Mouse (Mus musculus) cerebellum, postnatal 36 days (tissue): ENCODE data around the gene Rnpepl1.

ENCODE experiments used
- DNase-seq, 2 experiments: peaks; one replicate each; pipeline ENCODE4 v3.0.0; 2021 to 2022; ENCODE audit warnings: mixed read lengths in 2 of 2

Gene Rnpepl1

GRCm38 (mm10) chr1:92910239-92910885 is at the start of gene Rnpepl1:
TSS of gene Rnpepl1 (plus strand) at chr1:92910783.
- peak; percentile 77 to 84 for DNase-seq

GRCm38 (mm10) chr1:92861503-92861902 is 49.1 kb upstream of the Rnpepl1 start:
- DNase-seq, result no peak

GRCm38 (mm10) chr1:92863268-92863667 is 47.3 kb upstream of the Rnpepl1 start:
- DNase-seq, result no peak

GRCm38 (mm10) chr1:92866170-92866569 is 44.4 kb upstream of the Rnpepl1 start:
- no peak for DNase-seq

GRCm38 (mm10) chr1:92869985-92870384 is 40.6 kb upstream of the Rnpepl1 start:
- DNase-seq, result no peak

- DNase-seq, result no peak
Observed at GRCm38 (mm10) chr1:92872666-92873065, 37.9 kb upstream of the Rnpepl1 start.

GRCm38 (mm10) chr1:92874011-92874410 is 36.6 kb upstream of the Rnpepl1 start:
- DNase-seq, result no peak

GRCm38 (mm10) chr1:92875360-92876111 is 35.0 kb upstream of the Rnpepl1 start:
- no peak for DNase-seq

GRCm38 (mm10) chr1:92877431-92877978 is 33.1 kb upstream of the Rnpepl1 start:
- no peak for DNase-seq

GRCm38 (mm10) chr1:92878066-92878741 is 32.4 kb upstream of the Rnpepl1 start:
- DNase-seq, result no peak

GRCm38 (mm10) chr1:92879266-92879665 is 31.3 kb upstream of the Rnpepl1 start:
- peak; percentile 91 to 94 for DNase-seq

GRCm38 (mm10) chr1:92880101-92880500 is 30.5 kb upstream of the Rnpepl1 start:
- DNase-seq, result no peak

- peak in 1 of 2 experiments; percentile 34 for DNase-seq
Observed at GRCm38 (mm10) chr1:92881982-92882381, 28.6 kb upstream of the Rnpepl1 start.

- no peak for DNase-seq
Observed at GRCm38 (mm10) chr1:92888901-92889655, 21.5 kb upstream of the Rnpepl1 start.

- peak; percentile 56 to 58 for DNase-seq
Observed at GRCm38 (mm10) chr1:92892791-92893190, 17.8 kb upstream of the Rnpepl1 start.

GRCm38 (mm10) chr1:92893896-92894295 is 16.7 kb upstream of the Rnpepl1 start:
- no peak for DNase-seq

- DNase-seq, result peak; percentile 91 to 93
Observed at GRCm38 (mm10) chr1:92895089-92895488, 15.5 kb upstream of the Rnpepl1 start.

GRCm38 (mm10) chr1:92902786-92903185 is 7.8 kb upstream of the Rnpepl1 start, which contains the start of gene Ankmy1:
TSS of gene Ankmy1 (minus strand) at chr1:92902906.
- no peak for DNase-seq

- DNase-seq, result no peak
Observed at GRCm38 (mm10) chr1:92903627-92904026, 7.0 kb upstream of the Rnpepl1 start.

- DNase-seq, result no peak
Observed at GRCm38 (mm10) chr1:92905703-92906310, 4.8 kb upstream of the Rnpepl1 start.

- peak; percentile 85 to 88 for DNase-seq
Observed at GRCm38 (mm10) chr1:92906779-92907631, 3.6 kb upstream of the Rnpepl1 start, which contains the start of gene Dusp28. TSS of gene Dusp28 (plus strand) at chr1:92906981.
